Mouse (Mus musculus) cerebellum, postnatal 36 days (tissue): Measurements from ENCODE around the gene Btk.
"Not testable (repeated sequence)": the region's sequence is repeated elsewhere in the genome, so short reads cannot be mapped to it uniquely, and the experiment has no call there.

ENCODE experiments used
- DNase-seq, 2 experiments: peaks; one replicate each; pipeline ENCODE4 v3.0.0; 2021 to 2022; ENCODE audit warnings: mixed read lengths in 2 of 2

Btk gene

DNA sequence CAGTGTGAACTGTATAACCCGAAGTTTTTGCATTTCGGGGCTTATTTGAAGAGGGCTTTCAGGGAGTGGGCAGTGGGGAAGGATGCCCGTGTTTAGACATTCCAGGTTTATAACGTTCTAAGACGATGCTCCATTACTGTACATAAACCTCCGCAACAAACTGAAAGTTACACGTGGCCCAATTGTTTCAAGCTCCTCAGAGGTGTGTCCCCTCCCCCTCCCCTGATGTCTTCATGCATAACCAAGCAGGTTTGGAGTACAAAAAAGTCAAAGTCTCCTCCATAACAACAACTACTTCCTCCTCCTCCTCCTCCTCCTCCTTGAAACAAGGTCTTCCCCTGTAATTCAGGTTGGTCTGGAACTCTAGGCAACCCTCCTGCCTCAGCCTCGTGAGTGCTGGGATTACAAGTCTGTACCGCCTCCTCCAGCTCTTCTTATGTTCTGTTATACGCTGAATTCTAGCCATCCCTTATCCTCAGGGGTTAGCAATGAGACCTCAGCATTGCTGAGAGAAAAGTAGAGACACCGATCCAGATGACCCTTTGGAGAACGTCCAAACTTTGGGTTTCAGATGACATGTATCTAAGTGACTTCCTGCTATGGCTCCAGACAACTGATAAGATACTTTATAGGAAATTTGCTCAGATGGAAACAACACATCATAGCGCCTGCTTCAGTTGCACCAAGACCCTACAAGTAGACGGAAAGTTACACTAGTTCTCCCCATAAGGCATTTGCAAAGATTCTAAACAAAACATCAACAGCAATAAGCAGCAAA lies 2.7 kb downstream of the Btk start:
- no peak for DNase-seq

DNA sequence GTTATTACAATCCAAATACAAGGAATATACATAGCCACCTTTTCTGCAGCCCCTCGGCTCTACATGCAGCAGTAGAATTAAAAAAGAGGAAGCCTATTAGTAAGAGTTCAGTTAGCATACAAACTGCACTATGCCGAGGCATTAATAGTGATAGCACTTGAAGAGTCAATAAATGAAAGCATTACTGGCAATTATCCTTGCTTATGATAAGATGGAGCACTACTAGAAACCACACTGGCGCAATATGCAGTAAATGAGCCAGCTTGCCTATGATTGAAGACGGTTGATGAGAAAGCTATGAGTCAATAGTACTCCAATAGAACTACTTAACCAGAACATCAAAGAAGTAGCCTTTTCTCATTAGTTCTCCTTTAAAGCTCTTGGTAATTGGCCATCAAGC lies 5.5 kb downstream of the Btk start:
- DNase-seq = no peak

DNA sequence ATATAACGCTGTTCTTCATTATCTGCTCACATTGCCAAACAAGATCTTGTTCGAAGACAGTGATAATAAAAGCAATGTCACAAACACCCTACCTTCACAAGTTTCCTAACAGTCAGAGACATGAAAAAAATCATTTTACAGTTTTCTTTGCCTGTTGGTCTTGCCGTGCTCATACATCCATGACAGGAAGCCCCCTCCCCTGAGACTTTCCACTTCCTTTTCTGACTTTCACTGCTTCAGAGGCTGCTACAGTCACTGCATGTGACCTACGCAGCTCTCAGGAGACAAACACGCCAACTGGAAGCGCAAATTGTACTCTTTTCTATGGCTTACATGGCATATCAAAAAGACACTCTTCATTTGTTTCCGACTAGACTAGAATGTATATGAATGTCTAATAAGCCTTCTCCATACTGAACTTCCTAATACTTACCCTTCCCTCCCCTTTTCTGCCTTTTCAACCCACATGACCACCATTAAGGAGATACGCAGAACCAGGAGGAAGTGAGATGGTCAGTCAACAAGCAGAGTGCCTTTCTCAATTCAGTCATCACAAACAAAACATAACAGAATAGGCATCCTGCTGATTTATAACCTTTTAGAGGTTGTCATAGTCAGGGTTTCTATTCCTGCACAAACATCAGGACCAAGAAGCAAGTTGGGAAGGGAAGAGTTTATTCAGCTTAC lies 16.7 kb downstream of the Btk start:
- DNase-seq = no peak

DNA sequence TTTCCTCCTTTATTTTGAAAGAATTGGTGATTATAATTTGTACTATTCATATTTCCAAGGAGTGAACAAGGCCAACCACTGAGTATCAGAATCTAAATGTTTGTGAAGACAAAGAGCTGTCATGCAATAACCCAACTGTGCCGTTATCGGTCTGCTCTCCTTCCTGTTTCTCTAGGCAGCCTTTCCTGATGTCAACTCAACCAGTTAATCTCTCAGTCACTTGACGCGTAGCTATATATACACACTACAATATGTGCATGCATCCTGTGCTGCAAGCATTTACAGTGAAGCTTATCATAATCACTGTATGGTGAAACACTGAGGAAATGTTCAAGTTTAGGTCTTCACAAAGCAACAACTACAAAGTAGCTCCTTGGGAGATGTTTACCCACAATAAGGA lies 19.0 kb downstream of the Btk start:
- DNase-seq = no peak

DNA sequence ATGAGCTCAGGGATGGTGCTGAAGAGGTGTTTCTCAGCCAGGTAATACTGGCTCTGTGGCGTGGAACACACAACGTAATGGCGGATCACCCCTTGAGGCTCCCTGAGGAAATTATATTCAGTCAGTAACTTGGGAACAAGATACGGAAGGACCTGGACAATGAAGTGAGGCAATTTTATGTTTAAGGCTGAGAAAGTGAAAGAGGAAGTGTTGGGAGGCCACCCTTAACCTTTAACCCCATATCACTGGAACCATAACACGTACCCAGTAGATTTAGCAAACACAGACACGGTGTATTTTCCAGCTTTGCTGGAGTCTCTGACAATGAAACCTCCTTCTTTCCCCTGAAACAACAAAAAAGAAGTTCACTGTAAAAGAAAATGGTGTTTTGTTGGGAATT lies 28.9 kb downstream of the Btk start:
- DNase-seq = no peak

DNA sequence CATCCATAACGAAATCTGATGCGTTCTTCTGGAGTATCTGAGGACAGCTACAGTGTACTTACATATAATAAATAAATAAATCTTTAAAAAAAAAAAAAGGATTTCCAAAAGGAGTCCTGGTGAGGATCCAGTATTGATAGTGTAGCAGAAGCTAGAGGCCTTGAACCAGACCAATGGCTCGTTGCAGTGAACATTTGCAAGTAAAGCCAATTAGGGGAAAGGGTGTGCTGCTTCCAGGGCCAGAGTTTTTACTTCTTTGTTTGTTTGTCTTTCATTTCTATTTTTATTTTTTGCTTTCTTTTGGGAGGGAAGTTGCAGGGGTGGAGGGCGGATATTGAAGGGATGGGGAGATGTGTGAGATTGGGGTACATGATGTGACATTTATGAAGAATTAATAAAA lies 30.0 kb downstream of the Btk start:
- DNase-seq = no peak

DNA sequence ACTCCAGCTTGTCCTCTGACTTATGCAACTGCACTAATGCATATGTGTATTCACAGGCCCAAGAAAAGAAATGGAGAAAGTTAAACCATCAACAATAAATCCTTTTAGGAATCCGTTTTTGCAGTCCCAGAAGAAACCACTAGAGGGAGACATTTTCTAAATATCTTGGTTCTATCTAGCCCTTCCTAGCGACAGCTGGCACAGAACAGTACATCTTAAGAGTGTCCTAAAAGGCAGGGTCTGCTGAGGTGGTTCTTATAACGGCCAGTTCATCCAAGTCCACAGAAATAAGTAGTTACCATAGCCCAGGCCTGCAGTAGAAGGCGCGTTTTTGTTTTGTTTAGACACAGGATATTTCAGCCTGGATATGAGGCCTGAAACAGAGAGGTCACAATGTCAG lies 32.5 kb downstream of the Btk start:
- peak in 1 of 2 experiments; percentile 27 for DNase-seq

DNA sequence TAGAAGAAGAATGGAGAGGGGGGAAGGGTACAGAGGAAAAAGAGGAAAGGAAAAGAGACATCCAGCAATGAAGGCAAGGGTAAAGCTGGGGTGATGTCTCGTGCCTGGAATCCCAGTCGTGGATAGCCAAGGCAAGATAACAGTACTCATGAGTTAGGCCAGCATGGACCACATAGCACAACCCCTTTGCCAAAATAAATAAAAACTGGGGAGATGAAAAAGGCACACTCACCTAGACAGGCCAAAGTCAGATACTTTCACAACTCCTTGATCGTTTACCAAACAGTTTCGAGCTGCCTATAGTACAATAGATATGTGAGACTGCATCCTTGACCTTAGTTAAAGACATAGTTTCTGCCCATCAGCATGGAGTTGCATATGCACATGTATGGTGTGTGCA lies 36.0 kb downstream of the Btk start:
- DNase-seq = no peak

DNA sequence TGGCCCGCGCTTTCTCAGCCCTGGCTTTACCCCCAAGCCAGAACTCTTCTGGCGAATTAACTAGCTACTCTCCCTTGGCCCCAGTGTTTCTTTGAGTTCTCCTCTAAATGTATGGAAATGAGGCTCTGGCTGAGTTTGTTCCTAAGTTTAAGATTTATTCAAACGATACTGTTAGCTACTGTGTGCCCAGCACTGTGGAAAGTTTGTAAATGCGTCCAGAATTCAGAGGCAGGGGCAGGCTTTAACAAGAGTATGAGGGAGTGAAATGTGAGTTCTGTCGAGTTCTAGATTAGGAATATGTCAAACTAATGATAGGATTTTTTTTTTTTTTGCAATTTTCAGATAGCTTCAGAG lies 41.4 kb downstream of the Btk start:
- no peak for DNase-seq

DNA sequence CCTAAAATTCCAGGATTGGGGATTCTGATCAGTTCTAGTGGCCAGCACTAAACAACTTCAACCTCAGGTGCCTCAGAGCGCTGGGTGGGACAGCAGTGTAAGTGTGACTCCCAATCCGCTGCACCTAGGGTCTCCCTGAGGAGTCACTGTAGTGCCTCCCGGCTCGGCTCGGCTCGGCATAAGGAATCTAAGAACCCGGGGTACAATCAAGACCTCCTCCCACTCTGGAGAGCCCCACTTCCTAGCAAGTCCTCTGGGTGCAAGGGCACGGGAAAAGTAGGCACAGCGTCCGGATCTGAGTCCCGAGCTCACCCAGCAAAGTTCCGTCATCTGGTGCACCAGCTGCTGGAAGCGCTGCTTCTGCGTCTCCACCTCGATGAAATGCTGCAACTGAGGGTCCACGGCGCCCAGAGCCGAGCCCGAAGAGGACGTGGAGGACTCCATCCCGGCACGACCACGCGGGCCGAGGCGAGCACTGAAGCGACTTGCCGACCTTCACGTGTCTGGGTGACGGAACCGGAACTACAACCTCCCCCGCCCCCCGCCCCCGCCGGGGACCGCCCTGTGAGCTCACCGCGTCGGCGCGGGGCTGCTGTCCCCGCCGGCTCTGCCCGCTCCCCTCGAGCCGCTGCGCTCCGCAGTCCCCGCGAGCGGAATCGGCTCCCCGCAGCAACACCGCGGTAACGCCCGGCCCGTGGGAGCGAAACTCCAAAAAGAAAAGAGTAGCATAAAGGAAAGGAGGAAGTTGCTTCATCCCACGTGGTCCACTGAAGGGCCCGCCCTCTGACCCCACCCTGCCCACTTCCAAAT lies 42.0 kb downstream of the Btk start, which contains the start of gene Timm8a1:
Timm8a1 (minus strand) TSS at position 721 of the 810 bp plus-strand sequence.
- DNase-seq = peak; percentile 34 to 35

DNA sequence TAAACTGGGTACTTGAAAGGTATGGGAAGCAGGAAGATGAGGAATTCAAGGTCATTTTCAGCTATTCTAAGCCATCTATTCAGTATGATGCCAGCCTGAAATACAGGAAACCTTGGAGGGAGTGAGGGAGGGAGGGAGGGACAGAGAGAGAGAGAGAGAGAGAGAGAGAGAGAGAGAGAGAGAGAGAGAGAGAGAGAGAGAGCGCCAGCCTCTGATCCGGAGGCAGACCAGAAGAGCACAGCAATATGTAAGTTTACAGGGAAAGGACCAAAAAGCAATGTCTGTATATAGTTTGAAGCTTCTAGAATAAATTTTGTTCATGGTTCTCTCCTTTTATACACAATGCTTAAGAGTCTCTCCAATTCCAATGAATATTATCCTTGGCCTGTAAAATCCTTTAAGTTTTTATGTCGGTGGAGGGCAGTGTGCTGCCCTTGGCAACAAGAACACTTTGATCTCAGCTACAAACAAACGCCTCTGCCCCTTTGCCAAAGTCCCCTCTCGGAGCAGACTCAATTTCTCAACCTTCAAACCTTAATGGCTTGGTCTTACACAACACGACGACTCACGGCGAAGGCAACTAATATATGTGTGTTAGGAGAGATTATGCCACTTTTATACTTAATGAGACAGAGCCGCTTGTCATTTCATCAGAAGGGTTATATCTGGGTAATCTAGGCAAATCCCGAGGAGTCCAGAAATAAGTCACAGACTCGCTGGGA lies 42.8 kb downstream of the Btk start:
- DNase-seq = no peak

DNA sequence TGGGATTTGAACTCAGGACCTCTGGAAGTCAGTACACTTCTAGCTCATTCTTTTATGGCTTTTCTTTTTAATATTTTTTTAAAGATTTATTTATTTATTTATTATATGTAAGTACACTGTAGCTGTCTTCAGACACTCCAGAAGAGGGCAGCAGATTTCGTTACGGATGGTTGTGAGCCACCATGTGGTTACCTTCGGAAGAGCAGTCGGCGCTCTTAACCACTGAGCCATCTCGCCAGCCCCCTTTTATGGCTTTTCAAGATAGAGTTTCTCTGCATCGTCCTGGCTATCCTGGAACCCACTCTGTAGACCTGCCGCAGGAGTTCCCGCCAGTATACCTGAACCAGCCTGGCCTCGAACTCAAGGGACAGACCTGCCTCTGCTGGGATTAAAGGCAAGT lies 43.6 kb downstream of the Btk start:
- not testable (repeated sequence) for DNase-seq

DNA sequence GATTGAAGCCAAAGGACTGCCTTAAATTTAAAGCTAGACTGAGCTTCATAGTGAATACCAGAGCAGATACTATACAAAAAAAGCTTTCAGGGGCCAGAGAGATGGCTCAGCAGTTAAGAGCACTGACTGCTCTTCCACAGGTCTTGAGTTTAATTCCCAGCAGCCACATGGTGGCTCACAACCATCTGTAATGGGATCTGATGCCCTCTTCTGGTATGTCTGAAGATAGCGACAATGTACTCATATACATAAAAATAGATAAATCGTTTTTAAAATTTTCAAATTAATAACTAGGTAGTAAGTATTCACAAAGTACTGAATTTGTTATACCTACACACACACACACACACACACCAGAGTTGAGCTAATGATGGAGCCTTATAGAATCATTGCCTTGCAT lies 50.0 kb downstream of the Btk start:
- DNase-seq = no peak

DNA sequence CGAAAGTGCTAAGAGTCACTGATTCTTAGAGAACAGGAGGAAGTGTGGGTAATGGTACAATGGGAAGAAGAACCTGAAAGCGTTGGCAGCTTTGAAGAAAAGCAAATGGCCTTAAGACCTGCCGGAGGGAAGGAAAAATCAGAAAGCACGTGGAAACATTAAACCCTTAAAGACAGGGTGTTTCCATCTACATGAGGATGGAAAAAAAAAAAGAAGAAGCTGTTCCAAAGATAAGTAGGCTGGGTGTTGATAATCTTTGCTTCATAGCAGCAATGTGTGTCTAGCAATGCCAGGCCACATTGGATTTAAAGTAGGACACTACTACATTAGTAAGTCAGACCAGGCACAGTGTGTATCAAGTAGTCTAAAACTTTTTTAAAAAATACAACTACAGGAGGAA lies 58.1 kb downstream of the Btk start:
- no peak for DNase-seq

DNA sequence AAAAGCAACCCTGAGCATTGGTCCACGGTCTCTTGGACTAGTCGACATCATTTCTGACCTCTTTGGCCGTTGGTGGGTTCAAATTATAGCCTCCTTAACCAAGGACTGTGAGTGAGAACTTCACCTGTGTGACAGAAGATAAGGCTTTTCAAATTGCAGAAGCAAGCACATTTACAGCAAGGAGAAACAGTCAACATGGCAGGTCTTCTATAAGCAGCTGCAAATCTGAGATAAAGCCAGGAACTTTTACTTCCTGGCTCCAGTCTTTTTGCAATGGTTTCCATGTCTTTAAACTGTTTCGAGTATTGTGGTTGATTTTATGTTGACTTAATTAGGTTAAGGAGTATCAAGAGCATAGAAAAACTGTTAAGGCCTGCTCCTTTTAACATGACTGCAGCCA lies 59.6 kb downstream of the Btk start:
- DNase-seq = no peak

DNA sequence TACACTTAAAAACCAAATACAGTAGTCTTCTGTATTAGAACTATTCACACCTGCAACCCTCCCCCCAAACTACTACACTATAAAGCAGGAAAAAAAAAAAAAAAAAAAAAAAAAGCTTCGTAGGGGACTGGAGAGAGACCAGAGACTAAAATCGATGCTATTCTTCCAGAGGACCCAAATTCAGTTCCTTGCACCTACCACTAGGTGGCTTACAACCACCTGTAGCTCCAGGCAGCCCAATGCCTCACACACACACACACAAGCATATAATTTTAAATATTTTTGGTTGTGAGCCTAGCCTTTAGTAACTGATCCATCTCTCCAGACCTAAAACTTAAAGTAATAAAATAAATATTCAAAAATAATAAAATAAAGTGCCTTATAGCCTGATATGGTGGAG lies 73.9 kb downstream of the Btk start:
- DNase-seq = no peak

DNA sequence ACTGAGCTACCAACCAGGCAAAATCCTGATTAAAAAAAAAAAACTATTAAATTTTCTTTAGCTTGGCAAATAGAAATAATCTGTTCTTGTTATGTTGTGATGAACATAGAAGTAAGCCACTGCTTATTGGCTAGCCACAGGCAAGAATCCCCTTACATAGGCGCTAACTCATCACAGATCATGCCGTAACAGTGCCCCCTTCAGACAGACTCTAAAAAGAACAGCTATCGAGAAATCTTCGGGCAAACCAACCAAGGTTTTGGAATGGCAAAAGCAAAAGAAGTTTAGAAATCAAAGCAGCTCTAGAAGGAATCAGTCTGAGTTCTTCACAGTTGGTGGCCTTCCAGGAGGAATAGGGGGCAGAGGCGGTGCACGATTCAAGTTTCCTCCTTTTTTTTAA lies 75.4 kb downstream of the Btk start:
- DNase-seq = no peak

DNA sequence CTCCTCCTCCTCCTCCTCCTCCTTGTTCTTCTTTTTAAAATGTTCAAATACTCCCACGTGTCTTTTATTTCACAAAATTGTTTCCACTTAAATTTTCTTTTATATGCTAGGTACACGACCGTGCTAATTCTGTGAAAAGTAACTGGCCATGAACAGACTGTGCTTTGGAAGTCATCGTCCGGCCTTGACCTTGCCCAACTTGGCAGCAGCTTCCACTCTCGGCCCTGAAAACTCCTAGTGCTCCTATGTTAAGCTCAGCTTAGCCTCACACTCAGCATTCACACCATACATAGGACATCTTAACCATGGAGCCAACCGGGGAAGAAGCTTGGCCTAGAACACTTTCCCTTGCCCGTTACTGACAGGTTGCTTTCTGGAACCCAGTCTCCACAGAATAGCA lies 82.7 kb downstream of the Btk start:
- no peak for DNase-seq
